Mouse (Mus musculus): Measurements from ENCODE around the gene Dusp1. TPM values are rescaled to one million over a fixed set of nuclear protein-coding genes. Genes with fewer than 3 reads are reported as not detected.

The Dusp1 gene
- polyA plus RNA-seq, 1 experiment from 2014 or later = 34.6 TPM

- no peak for ATAC-seq (ENCODE audit: low FRiP score, low read depth)
- H3K9me3 ChIP-seq = no peaks in the 10 kb centered on the region
- no peak overlapping the region for H3K27ac ChIP-seq (replicated peaks)
- H3K4me1 ChIP-seq (replicated peaks) = peaks cover 52% of the 10 kb centered on the region
- no peak overlapping the region for H3K9ac ChIP-seq
- no peaks in the 10 kb centered on the region for H3K36me3 ChIP-seq
- no peak overlapping the region for H3K4me2 ChIP-seq
- no peak overlapping the region for H3K4me3 ChIP-seq
- 94% methylated on average over 5 of the region's 5 CpGs for WGBS
- no peaks in the 10 kb centered on the region for H3K27me3 ChIP-seq
These were observed 36.9 kb upstream of the Dusp1 start for GRCm38 (mm10) chr17:26598845-26599244.

- H3K4me3 ChIP-seq = no peak overlapping the region
- 0 out of 2 replicates have a peak overlapping the region, but pooled peaks have one; percentile 68 for H3K27ac ChIP-seq (replicated peaks)
- H3K27me3 ChIP-seq = no peaks in the 10 kb centered on the region
- no peak; the same call in 1 of the 2 replicates for ATAC-seq (ENCODE audit: low FRiP score, low read depth)
- H3K4me2 ChIP-seq = no peak overlapping the region
- peaks cover 3% of the 10 kb centered on the region; the same call in 1 of the 2 replicates for H3K36me3 ChIP-seq
- no peaks in the 10 kb centered on the region for H3K9me3 ChIP-seq
- H3K9ac ChIP-seq = no peak overlapping the region
- 88% methylated on average over 6 of the region's 6 CpGs for WGBS
- peaks cover 38% of the 10 kb centered on the region for H3K4me1 ChIP-seq (replicated peaks)
These were observed 35.0 kb upstream of the Dusp1 start for GRCm38 (mm10) chr17:26596856-26597481.

GRCm38 (mm10) chr17:26596168-26596658 is 34.3 kb upstream of the Dusp1 start:
- peaks cover 31% of the 10 kb centered on the region for H3K4me1 ChIP-seq (replicated peaks)
- ATAC-seq (ENCODE audit: low FRiP score, low read depth) = peak; percentile 53; the same call in 1 of the 2 replicates
- no peaks in the 10 kb centered on the region for H3K27me3 ChIP-seq
- no peak overlapping the region for H3K9ac ChIP-seq
- no peaks in the 10 kb centered on the region for H3K9me3 ChIP-seq
- 0 out of 2 replicates have a peak overlapping the region, but pooled peaks have one; percentile 2 for H3K4me2 ChIP-seq
- 48% methylated on average over 7 of the region's 7 CpGs for WGBS
- H3K27ac ChIP-seq (replicated peaks) = peak overlapping the region; percentile 68
- no peak overlapping the region for H3K4me3 ChIP-seq
- H3K36me3 ChIP-seq = peaks cover 3% of the 10 kb centered on the region; the same call in 1 of the 2 replicates

GRCm38 (mm10) chr17:26595448-26596167 is 33.7 kb upstream of the Dusp1 start:
- no peak for ATAC-seq (ENCODE audit: low FRiP score, low read depth)
- Histone ChIP-seq H3K4me3 (no peak overlapping the region), H3K36me3 (peaks cover 3% of the 10 kb centered on the region; the same call in 1 of the 2 replicates), H3K4me1 (replicated peaks) (peaks cover 26% of the 10 kb centered on the region), H3K27ac (replicated peaks) (peak overlapping the region; percentile 68), H3K4me2 (0 out of 2 replicates have a peak overlapping the region, but pooled peaks have one; percentile 2), H3K9me3 (no peaks in the 10 kb centered on the region), H3K9ac (no peak overlapping the region), H3K27me3 (no peaks in the 10 kb centered on the region)
- WGBS = 56% methylated on average over 7 of the region's 7 CpGs

- Histone ChIP-seq H3K27me3 (no peaks in the 10 kb centered on the region), H3K36me3 (peaks cover 3% of the 10 kb centered on the region; the same call in 1 of the 2 replicates), H3K4me2 (no peak overlapping the region), H3K4me3 (no peak overlapping the region), H3K9me3 (no peaks in the 10 kb centered on the region), H3K27ac (replicated peaks) (no peak overlapping the region), H3K4me1 (replicated peaks) (peaks cover 26% of the 10 kb centered on the region), H3K9ac (no peak overlapping the region)
- ATAC-seq (ENCODE audit: low FRiP score, low read depth) = no peak
- 86% methylated on average over 7 of the region's 7 CpGs for WGBS
These were observed 33.0 kb upstream of the Dusp1 start for GRCm38 (mm10) chr17:26594958-26595357.

GRCm38 (mm10) chr17:26594171-26594570 is 32.2 kb upstream of the Dusp1 start:
- Histone ChIP-seq H3K9me3 (no peaks in the 10 kb centered on the region), H3K27ac (replicated peaks) (no peak overlapping the region), H3K27me3 (no peaks in the 10 kb centered on the region), H3K4me3 (no peak overlapping the region), H3K4me1 (replicated peaks) (peaks cover 26% of the 10 kb centered on the region), H3K36me3 (peaks cover 3% of the 10 kb centered on the region; the same call in 1 of the 2 replicates), H3K4me2 (no peak overlapping the region), H3K9ac (no peak overlapping the region)
- ATAC-seq (ENCODE audit: low FRiP score, low read depth) = no peak
- WGBS = 84% methylated on average over 7 of the region's 7 CpGs

GRCm38 (mm10) chr17:26593199-26593598 is 31.3 kb upstream of the Dusp1 start:
- Histone ChIP-seq H3K4me3 (no peak overlapping the region), H3K9ac (no peak overlapping the region), H3K9me3 (no peaks in the 10 kb centered on the region), H3K4me1 (replicated peaks) (peaks cover 26% of the 10 kb centered on the region), H3K27me3 (no peaks in the 10 kb centered on the region), H3K27ac (replicated peaks) (no peak overlapping the region), H3K4me2 (no peak overlapping the region), H3K36me3 (peaks cover 3% of the 10 kb centered on the region; the same call in 1 of the 2 replicates)
- 98% methylated on average over 5 of the region's 5 CpGs for WGBS
- ATAC-seq (ENCODE audit: low FRiP score, low read depth) = no peak

GRCm38 (mm10) chr17:26592510-26592909 is 30.6 kb upstream of the Dusp1 start:
- no peaks in the 10 kb centered on the region for H3K9me3 ChIP-seq
- peaks cover 26% of the 10 kb centered on the region for H3K4me1 ChIP-seq (replicated peaks)
- H3K4me3 ChIP-seq = no peak overlapping the region
- peaks cover 3% of the 10 kb centered on the region; the same call in 1 of the 2 replicates for H3K36me3 ChIP-seq
- no peak overlapping the region for H3K9ac ChIP-seq
- 92% methylated on average over 4 of the region's 4 CpGs for WGBS
- H3K4me2 ChIP-seq = no peak overlapping the region
- ATAC-seq (ENCODE audit: low FRiP score, low read depth) = no peak
- no peaks in the 10 kb centered on the region for H3K27me3 ChIP-seq
- H3K27ac ChIP-seq (replicated peaks) = no peak overlapping the region

GRCm38 (mm10) chr17:26587961-26588487 is 26.1 kb upstream of the Dusp1 start:
- WGBS = 90% methylated on average over 12 of the region's 12 CpGs
- ATAC-seq (ENCODE audit: low FRiP score, low read depth) = no peak
- no peaks in the 10 kb centered on the region for H3K9me3 ChIP-seq

GRCm38 (mm10) chr17:26584558-26585136 is 22.7 kb upstream of the Dusp1 start:
- Histone ChIP-seq H3K27me3 (no peaks in the 10 kb centered on the region), H3K9ac (no peak overlapping the region), H3K4me1 (replicated peaks) (peaks cover 29% of the 10 kb centered on the region), H3K4me3 (no peak overlapping the region), H3K27ac (replicated peaks) (peak overlapping the region; percentile 59), H3K4me2 (0 out of 2 replicates have a peak overlapping the region, but pooled peaks have one; percentile 3), H3K36me3 (no peaks in the 10 kb centered on the region), H3K9me3 (no peaks in the 10 kb centered on the region)
- 46% methylated on average over 15 of the region's 15 CpGs for WGBS
- ATAC-seq (ENCODE audit: low FRiP score, low read depth) = peak; percentile 83

More at GRCm38 (mm10) chr17:26587961-26588487, 26.1 kb upstream of the Dusp1 start:
- H3K36me3 ChIP-seq = peaks cover 3% of the 10 kb centered on the region; the same call in 1 of the 2 replicates
- peaks cover 17% of the 10 kb centered on the region for H3K4me1 ChIP-seq (replicated peaks)
- no peak overlapping the region for H3K4me3 ChIP-seq
- no peak overlapping the region for H3K4me2 ChIP-seq
- no peak overlapping the region for H3K27ac ChIP-seq (replicated peaks)
- H3K9ac ChIP-seq = no peak overlapping the region
- no peaks in the 10 kb centered on the region for H3K27me3 ChIP-seq

GRCm38 (mm10) chr17:26584063-26584462 is 22.1 kb upstream of the Dusp1 start:
- peaks cover 29% of the 10 kb centered on the region for H3K4me1 ChIP-seq (replicated peaks)
- no peaks in the 10 kb centered on the region for H3K27me3 ChIP-seq
- no peaks in the 10 kb centered on the region for H3K36me3 ChIP-seq
- no peak overlapping the region for H3K9ac ChIP-seq
- no peak overlapping the region for H3K4me3 ChIP-seq
- ATAC-seq (ENCODE audit: low FRiP score, low read depth) = no peak
- H3K9me3 ChIP-seq = no peaks in the 10 kb centered on the region
- no peak overlapping the region for H3K4me2 ChIP-seq
- WGBS = 82% methylated on average over 4 of the region's 4 CpGs
- peak overlapping the region; percentile 59 for H3K27ac ChIP-seq (replicated peaks)

All from hindbrain, embryonic 15.5 days (tissue).